Mouse (Mus musculus): ENCODE results near the gene 2310007B03Rik. TPM values are rescaled to one million over a fixed set of nuclear protein-coding genes. Genes with fewer than 3 reads are reported as not detected.
A peak's percentile ranks its signal among the peaks of the same experiment; 100 is the strongest.

2310007B03Rik gene
- polyA plus RNA-seq, 1 experiment from 2014 or later = not detected

GRCm38 (mm10) chr1:93101571-93102061 is 59.1 kb downstream of the 2310007B03Rik start, which contains the start of gene Kif1a:
Gene Kif1a (minus strand): TSS chr1:93101951.
- H3K9ac ChIP-seq = peak within 1 kb of the TSS; percentile 62
- H3K4me2 ChIP-seq = peak within 1 kb of the TSS; percentile 96
- peak; percentile 74 for ATAC-seq (ENCODE audit: insufficient number of reproducible peaks, low FRiP score)
- 2% methylated on average over 39 of the region's 39 CpGs for WGBS
- H3K4me3 ChIP-seq = peak within 1 kb of the TSS; percentile 58
- peaks cover 18% of the 10 kb centered on the region for H3K4me1 ChIP-seq (replicated peaks)
- no peaks in the 10 kb centered on the region for H3K9me3 ChIP-seq (replicated peaks)
- peaks cover 79% of the 10 kb centered on the region for H3K27me3 ChIP-seq (replicated peaks)
- H3K27ac ChIP-seq (ENCODE audit: poor library complexity, severe bottlenecking) = no peak within 1 kb of the TSS
- H3K36me3 ChIP-seq = no peaks in the 10 kb centered on the region

Other genes with a start within 250 kb of the 2310007B03Rik start
- 18.2 and 19.1 TPM in 2 replicates for gene Capn10, start 226.6 kb downstream of the 2310007B03Rik start, polyA plus RNA-seq (2016; fragmentation: Nextera tagmentation; extraction: Ambion mirVana)
- gene Gpr35, start 210.1 kb downstream of the 2310007B03Rik start, polyA plus RNA-seq (2016; fragmentation: Nextera tagmentation; extraction: Ambion mirVana) = 0.35 and 1.0 TPM in 2 replicates
- gene Aqp12, start 154.6 kb downstream of the 2310007B03Rik start, polyA plus RNA-seq (2016; fragmentation: Nextera tagmentation; extraction: Ambion mirVana) = not detected in 2 replicates
- 7.4 and 7.7 TPM in 2 replicates for gene Kif1a, start 59.0 kb downstream of the 2310007B03Rik start, polyA plus RNA-seq (2016; fragmentation: Nextera tagmentation; extraction: Ambion mirVana)
- gene Agxt, start 25.7 kb downstream of the 2310007B03Rik start, polyA plus RNA-seq (2016; fragmentation: Nextera tagmentation; extraction: Ambion mirVana) = not detected in 2 replicates
- 0.11 and 0.17 TPM in 2 replicates for gene Crocc2, start 7.8 kb upstream of the 2310007B03Rik start, polyA plus RNA-seq (2016; fragmentation: Nextera tagmentation; extraction: Ambion mirVana)
- gene Sned1, start 74.9 kb upstream of the 2310007B03Rik start, polyA plus RNA-seq (2016; fragmentation: Nextera tagmentation; extraction: Ambion mirVana) = 7.2 and 8.1 TPM in 2 replicates
- gene Mterf4, start 145.0 kb upstream of the 2310007B03Rik start, polyA plus RNA-seq (2016; fragmentation: Nextera tagmentation; extraction: Ambion mirVana) = 20.2 and 20.7 TPM in 2 replicates
- 59.6 and 65.9 TPM in 2 replicates for gene Ppp1r7, start 181.9 kb upstream of the 2310007B03Rik start, polyA plus RNA-seq (2016; fragmentation: Nextera tagmentation; extraction: Ambion mirVana)
- gene Pask, start 182.5 kb upstream of the 2310007B03Rik start, polyA plus RNA-seq (2016; fragmentation: Nextera tagmentation; extraction: Ambion mirVana) = 9.8 and 10.8 TPM in 2 replicates
- 0.27 and 1.2 TPM in 2 replicates for gene Ano7, start 213.0 kb upstream of the 2310007B03Rik start, polyA plus RNA-seq (2016; fragmentation: Nextera tagmentation; extraction: Ambion mirVana)